Mouse (Mus musculus): ENCODE measurements around the gene Pxt1. TPM values are rescaled to one million over a fixed set of nuclear protein-coding genes. Genes with fewer than 3 reads are reported as not detected.
A peak's percentile ranks its signal among the peaks of the same experiment; 100 is the strongest.

Gene Pxt1
- total RNA-seq, 2 experiments from 2014 or later, result not detected

DNA sequence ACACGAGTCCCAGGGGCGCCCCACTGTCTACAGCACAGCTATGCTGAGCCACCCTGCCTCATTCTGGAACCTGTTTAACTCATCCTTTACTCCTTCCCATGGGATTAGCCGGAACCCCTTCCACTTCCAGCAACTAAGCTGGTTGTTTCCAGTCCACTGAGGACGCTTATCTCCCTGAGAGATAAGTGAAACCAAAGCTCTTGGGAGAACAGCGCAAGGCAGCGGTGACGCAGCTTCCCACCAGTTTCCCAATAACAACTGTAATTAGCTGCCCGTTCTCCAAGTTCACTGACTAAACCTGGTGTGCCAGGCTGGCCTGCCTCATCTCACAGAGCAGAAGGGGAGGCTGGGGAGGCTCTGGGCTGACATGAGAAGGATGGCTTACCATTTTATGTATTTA, 22.6 kb downstream of the Pxt1 start:
- intact Hi-C loops (cut with DNase I), result no loop called here

DNA sequence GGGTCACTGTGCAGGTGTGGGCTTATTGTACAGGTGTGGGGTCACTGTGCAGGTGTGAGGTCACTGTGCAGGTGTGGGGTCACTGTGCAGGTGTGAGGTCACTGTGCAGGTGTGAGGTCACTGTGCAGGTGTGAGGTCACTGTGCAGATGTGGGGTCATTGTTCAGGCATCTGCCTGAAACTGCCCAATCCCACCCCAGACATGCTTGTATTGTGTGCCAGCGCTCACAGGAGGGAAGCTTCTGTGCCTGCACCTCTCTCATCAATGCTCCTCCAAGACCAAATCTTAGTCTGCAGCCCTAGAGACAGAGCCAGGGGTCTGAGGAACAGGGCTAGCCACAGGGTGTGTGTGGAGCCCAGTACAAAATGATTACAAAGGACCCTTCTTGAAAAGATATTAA, 27.1 kb downstream of the Pxt1 start:
- no peak for DNase-seq (ENCODE audit: low spot score in 2 of 2)
- intact Hi-C loops (cut with DNase I), result no loop called here

More for the DNA sequence above, 22.6 kb downstream of the Pxt1 start:
- DNase-seq (ENCODE audit: low spot score in 2 of 2), result no peak

GRCm38 (mm10) chr17:28915060-28915628, 28.5 kb downstream of the Pxt1 start, which contains the start of gene 4930539E08Rik:
TSS of gene 4930539E08Rik (minus strand) at chr17:28915324.
- DNase-seq (ENCODE audit: low spot score in 2 of 2), result no peak
- intact Hi-C loops (cut with DNase I), result no loop called here

DNA sequence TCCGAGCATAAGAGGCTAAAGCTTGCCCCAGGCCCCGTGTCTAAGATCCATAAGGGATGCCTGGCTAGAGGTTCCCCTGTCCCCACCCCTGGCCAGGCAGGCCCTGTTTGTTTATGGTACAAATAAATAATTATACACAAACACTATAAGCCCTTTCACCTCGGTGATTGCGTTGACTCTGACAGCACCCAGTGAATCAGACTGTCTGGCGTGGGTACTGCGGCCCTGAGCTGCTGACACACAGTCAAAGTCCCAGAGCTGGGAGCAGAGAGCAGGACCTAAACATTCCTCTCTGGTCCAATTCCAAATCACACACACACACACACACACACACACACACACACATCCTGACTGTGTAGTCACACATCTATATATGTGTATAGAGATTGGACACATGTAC, 29.7 kb downstream of the Pxt1 start:
- intact Hi-C loops (cut with DNase I), result no loop called here
- DNase-seq (ENCODE audit: low spot score in 2 of 2), result no peak

- intact Hi-C loops (cut with DNase I), result no loop called here
- DNase-seq (ENCODE audit: low spot score in 2 of 2), result no peak
Measured at GRCm38 (mm10) chr17:28913200-28913599, 30.4 kb downstream of the Pxt1 start.

DNA sequence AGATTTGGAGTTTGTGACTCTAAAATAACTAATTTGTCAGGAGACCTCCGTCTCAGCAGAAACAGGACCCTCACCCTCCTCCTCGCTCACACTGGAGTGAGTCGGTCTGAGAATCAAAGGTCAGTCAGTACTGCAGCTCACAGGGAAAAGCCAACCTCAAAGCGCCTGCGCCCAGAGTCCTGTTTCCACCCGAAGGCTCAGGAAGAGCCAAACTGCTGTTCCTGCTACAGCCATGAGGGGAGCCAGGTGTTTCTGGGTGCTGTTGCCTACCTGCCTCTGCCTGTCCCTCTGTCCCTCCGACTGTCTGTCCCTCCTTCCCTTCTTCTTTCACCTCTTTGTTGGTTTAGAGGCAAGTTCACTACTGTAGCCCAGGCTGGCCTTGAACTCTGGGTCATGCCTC, 33.5 kb downstream of the Pxt1 start:
- intact Hi-C loops (cut with DNase I), result no loop called here
- no peak for DNase-seq (ENCODE audit: low spot score in 2 of 2)

DNA sequence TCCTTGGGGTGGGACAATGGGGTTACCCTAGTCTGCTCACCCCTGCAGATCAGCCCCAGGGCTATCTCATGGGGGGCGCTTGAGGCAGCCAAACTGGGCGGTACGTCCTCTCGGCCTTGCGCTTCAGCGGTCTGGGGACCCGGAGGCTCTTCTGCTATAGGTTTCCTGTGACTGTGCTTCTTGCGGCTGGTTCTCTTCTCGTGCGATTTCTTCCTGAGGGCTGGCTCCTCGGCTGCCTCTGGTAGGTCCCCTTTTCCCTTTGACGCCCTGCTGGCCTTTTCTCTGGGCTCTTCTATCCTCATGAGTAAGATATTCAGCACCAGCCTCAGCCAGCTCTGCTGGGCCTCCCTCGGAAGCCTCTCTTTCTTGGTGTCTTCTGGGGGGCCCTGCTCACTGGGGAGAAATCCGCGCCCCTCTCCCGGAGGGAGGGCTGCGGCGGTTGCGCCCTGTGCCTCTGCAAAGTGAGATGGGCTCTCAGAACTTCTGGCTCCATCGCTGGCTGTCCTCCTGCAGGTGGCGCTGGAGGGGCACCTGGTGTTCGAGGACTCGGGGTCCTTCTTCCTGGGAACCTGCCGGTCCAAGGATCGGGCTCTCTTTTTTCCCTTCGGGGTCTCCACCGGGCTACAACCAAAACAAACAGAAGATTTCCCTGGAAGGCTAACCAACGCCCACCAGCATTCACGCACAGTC, 34.2 kb downstream of the Pxt1 start:
- peak in 1 of 2 experiments; percentile 34 for DNase-seq (ENCODE audit: low spot score in 2 of 2)

GRCm38 (mm10) chr17:28907959-28908358, 35.7 kb downstream of the Pxt1 start:
- peak; percentile 65 to 89 for DNase-seq (ENCODE audit: low spot score in 2 of 2)
- intact Hi-C loops (cut with DNase I), result loop anchor here (2.0 to 5.0 kb wide), 3 partner anchors 15 to 216 kb away; partner anchors contain the start of genes Mapk14 and Slc26a8

More for the DNA sequence above, 34.2 kb downstream of the Pxt1 start:
- intact Hi-C loops (cut with DNase I), result loop anchor here (2.0 to 5.0 kb wide), 2 partner anchors 13 to 217 kb away; partner anchors contain the start of genes Mapk14 and Slc26a8

DNA sequence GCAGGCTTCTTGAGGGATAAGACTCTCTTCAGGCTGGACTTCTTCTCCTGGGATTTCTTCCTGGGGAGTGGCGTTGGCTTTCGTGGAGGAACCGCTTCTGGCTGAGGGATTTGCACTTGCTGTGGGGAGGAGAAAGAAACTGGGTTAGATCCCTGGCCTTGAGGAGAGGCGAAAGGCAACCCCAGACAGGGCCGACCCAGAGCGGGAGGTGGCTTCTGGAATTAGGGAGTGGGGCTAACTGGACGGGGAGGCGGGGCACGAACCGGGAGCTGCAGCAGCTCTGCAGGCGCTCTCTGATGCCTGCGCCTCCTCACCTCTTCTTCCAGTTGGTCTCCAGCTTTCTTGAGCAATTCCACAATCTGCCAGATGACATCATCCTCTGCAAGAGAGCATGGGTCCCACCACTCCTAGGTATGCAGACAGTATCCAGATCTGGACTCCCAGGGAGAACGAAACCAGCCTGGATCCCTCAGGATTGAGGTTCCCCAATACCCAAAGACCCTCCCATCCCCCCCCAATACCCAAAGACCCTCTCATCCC, 38.2 kb downstream of the Pxt1 start:
- peak in 1 of 2 experiments; percentile 54 for DNase-seq (ENCODE audit: low spot score in 2 of 2)
- intact Hi-C loops (cut with DNase I), result loop anchor here (5.0 kb wide), 1 partner anchor 213 kb away; the partner anchor contains the start of genes Mapk14 and Slc26a8

- intact Hi-C loops (cut with DNase I), result loop anchor here (5.0 kb wide), 1 partner anchor 212 kb away; the partner anchor contains the start of genes Mapk14 and Slc26a8
- peak; percentile 71 to 86 for DNase-seq (ENCODE audit: low spot score in 2 of 2)
Measured at GRCm38 (mm10) chr17:28904546-28905376, 38.9 kb downstream of the Pxt1 start.

- intact Hi-C loops (cut with DNase I), result no loop called here
Measured at GRCm38 (mm10) chr17:28901559-28901958, 42.1 kb downstream of the Pxt1 start.

DNA sequence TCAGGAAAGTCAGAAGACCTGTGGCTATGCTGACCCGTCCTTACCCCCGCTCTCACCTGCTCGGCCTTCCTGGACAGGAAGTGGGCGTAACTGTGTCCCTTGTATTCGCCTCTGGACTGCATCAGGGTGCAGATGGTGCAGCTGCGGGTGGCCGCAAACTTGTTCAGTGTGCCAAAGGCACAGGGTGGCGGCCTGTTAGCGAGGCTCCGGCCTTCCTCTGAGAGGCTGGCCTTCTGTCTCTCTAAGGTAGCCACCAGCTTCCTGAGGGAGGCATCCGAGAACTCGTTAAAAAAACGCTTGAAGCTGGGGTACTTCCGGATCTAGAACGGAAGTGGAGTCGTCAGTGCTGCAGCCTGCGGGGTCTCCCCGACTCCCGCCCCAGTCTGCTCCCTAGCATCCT, 44.2 kb downstream of the Pxt1 start:
- no peak for DNase-seq (ENCODE audit: low spot score in 2 of 2)
- intact Hi-C loops (cut with DNase I), result no loop called here

More at GRCm38 (mm10) chr17:28901559-28901958, 42.1 kb downstream of the Pxt1 start:
- DNase-seq (ENCODE audit: low spot score in 2 of 2), result no peak

GRCm38 (mm10) chr17:28898249-28898648, 45.4 kb downstream of the Pxt1 start:
- intact Hi-C loops (cut with DNase I), result no loop called here
- no peak for DNase-seq (ENCODE audit: low spot score in 2 of 2)

- intact Hi-C loops (cut with DNase I), result no loop called here
- no peak for DNase-seq (ENCODE audit: low spot score in 2 of 2)
Measured at GRCm38 (mm10) chr17:28897817-28898216, 45.8 kb downstream of the Pxt1 start.

DNA sequence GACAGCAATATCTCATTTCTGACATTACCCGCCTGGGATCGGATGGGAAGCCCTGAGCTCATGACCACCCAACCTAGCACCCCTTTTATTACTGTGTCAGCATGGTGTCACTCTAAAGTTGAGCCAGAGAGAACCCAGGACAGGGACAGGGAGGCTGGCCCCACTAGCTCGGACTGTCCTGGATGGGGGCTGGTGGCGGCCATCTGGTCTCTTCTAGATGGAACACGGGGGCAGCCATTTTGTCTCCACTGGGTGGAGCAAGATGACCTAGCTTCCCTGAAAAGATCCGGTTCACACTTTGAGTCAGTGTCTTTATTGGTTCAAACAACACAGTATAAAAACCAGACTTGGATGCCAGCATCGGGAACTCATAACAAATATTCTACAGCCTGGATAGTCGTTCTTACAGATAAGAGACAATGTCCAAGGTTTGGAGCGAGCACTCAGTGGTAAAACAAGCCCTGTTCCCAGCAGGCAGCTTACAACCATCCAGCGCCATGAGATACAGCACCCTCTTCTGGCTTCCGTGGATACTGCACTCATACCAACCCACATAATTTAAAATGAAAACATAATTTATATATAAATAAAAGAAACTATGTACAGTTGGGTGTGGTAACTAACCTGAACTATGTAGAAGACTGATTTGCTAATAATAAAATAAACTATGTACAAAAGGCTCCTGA, 47.4 kb downstream of the Pxt1 start:
- intact Hi-C loops (cut with DNase I), result no loop called here
- no peak for DNase-seq (ENCODE audit: low spot score in 2 of 2)

DNA sequence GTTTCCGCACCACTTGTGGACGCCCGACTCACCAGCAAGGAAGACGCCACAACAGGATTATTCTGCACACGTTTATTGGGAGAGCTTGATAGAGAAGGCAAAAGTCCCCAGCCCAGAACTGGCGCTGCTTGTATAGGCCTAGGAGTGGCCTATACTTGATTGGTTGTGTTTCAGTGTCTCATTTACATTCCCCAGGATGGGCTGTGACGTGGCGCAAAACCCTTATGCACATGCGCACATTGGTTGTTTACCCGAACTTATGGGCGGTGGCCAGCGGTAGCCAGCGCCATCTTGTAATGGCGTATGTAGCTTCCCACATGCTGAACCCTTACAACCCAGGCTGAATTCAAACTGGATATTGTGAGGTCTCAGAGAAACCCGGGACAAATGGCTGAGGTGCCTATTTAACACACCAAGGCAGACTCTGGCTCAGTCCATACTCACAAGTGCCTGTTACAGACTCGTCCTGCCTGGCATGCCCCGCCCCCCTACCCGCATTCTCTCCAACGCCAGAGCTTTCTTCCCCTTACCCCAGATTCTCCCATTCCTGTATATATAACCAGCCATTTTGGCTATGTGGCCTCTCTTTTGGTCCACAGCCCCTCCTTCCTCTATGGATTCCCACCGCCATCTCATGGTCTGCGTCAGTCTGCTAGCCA, 48.3 kb downstream of the Pxt1 start:
- intact Hi-C loops (cut with DNase I), result no loop called here
- DNase-seq (ENCODE audit: low spot score in 2 of 2), result no peak

- intact Hi-C loops (cut with DNase I), result no loop called here
- DNase-seq (ENCODE audit: low spot score in 2 of 2), result no peak
Measured at GRCm38 (mm10) chr17:28894050-28894767, 49.4 kb downstream of the Pxt1 start.

- intact Hi-C loops (cut with DNase I), result no loop called here
- DNase-seq (ENCODE audit: low spot score in 2 of 2), result no peak
Measured at GRCm38 (mm10) chr17:28886266-28886665, 57.4 kb downstream of the Pxt1 start.

Data from left cerebral cortex, postnatal 25 days (tissue).